Mouse (Mus musculus) cerebellum, postnatal 10 days (tissue): ENCODE measurements at regions not wholly inside any gene's neighbourhood (a gene's known extent, or its start where the extent isn't known, plus 50 kb on each side); places are given as distances from the start of the nearest gene placed in this dataset.

Source experiments
- DNase-seq, 2 experiments: peaks; one replicate each; pipeline ENCODE4 v3.0.0; 2021; ENCODE audit warnings: mixed read lengths in 2 of 2

DNA sequence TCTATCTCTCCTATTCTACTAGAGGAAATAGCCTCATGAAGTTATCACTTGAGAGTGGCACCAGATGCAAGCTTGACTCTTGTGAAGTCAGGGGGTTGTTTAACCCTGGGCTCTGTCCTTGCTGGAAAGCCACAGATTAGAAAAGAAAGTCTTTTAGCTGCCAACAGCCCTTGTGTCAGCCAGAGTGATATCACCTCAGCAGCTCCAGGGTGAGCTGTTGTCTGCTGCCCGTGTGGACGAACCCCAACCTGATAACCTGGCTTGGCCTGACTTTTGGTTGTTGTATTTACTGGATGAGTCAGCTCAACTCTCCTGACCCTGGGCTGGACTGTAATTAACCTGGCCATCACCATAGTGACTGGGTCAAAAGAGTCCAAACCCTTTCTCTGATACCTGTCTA, 88.6 kb upstream of the Serbp1 start:
- DNase-seq, result no peak

DNA sequence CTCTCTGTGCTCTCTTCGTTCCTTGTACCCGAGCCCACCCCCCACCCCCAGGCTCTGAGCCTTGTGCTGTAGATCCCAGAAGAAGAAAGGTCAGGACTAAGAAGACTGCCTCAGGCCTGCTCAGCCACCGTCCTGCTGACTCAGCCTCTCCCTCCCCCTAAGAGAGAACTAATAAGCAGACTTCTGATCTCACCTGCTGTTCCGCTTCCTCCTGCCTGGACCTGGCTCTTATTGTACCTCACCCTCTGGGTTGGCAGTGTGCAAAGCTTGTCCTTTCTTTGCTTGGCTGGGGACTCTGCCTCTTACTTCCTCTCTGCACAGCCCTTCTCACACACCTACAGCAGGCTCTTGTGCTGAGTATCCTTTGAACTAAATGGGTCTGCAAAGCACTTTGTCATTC, 91.3 kb upstream of the Serbp1 start:
- no peak for DNase-seq

GRCm38 (mm10) chr6:67145969-67146368, 92.0 kb upstream of the Serbp1 start:
- peak in 1 of 2 experiments; percentile 36 for DNase-seq

DNA sequence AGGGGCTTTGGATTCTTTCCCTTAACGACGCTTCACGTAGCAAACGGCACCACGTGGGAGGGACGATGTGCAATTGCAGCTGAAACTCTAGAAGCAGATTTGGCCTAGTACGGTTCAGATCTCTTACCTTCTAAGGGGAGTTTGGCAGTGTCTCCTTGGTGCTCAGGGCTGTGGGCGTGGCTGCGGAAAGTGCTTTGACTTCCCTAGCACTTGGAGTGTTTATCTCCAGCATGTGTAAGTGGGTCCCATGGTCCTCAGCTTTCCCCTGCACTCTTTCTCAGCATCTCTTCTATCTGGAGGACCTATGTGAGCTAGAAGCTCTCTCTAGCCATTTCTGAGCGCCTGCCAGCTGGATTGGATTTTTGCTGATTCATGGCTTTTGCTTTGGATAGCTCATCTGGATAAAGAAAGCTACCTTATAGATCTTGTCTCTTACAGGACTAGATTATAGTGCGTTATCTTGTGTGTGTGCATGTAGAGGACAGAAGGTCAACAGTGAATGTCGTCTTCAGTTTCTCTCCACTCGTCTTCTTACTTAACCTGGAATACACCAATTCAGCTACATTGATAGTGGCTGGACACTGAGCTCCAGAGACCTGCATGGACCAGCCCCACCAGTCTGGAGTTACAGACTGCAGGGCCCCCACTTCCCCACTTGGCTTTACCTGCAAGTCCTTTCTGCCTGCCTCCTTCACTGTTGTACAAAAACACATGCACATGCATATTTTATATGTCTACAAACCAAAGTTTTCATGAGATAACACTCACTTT, 92.8 kb upstream of the Serbp1 start:
- DNase-seq, result no peak

GRCm38 (mm10) chr6:67142179-67142578, 95.8 kb upstream of the Serbp1 start:
- peak; percentile 82 to 85 for DNase-seq

DNA sequence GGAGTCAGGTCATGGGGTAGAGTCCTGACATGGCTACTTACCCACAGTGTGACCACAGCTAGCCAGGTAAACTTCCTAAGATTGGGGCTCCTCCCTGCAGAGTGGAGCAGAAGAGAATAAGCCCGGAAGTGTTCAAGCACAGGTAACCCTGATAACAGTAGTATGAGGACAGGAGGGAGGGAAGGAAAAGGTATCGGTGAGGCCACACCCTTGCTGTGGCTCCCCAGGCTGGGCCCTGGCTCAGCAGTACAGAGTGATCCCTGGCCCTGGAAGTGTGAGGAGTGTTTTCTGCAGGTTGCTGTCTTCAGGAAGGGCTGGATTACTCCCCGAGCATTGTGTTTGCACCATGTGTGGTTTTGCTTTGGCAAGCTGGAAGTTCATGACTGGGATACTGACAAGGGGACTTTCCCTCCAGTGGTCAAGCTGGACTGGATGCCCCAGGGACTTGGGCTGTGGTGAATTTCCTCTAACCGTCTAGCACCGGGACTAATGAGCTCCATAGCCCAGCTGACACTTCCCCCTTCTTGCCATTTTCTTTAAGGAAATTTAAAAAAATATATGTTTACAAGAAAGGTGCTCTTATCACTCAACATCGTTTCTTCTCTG, 97.2 kb upstream of the Serbp1 start:
- DNase-seq, result no peak

- no peak for DNase-seq
Observed at GRCm38 (mm10) chr6:67139012-67139375, 99.0 kb upstream of the Serbp1 start.

GRCm38 (mm10) chr6:67138302-67139011, 99.5 kb upstream of the Serbp1 start:
- DNase-seq, result peak; percentile 66

- peak; percentile 47 to 59 for DNase-seq
Observed at GRCm38 (mm10) chr6:67137482-67137881, 100.2 kb upstream of the Gadd45a start.

DNA sequence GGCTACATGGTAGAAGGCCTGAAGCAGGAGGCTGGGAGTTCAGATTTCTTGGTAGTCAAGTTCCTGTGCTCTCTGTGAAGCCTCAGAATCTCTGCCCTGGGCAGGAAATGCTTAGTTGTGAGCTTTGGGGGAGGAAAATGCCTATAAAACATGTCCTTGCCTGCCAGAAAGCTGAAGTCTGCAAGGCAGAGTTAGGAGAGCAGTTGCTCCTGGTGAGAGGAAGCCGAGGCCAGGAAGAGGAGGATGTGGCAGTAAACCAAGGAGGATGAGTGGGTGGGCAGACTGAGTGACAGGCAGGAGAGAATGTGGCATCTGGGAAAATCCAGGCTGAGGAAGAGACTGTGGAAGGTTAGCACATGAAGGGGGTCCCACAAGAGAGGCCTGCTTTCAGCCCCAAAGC, 97.7 kb upstream of the Gadd45a start:
- DNase-seq, result peak; percentile 36 to 46

GRCm38 (mm10) chr6:67130540-67131301, 93.5 kb upstream of the Gadd45a start:
- DNase-seq, result peak; percentile 49 to 52

GRCm38 (mm10) chr6:67129626-67130025, 92.4 kb upstream of the Gadd45a start:
- peak; percentile 66 to 76 for DNase-seq

DNA sequence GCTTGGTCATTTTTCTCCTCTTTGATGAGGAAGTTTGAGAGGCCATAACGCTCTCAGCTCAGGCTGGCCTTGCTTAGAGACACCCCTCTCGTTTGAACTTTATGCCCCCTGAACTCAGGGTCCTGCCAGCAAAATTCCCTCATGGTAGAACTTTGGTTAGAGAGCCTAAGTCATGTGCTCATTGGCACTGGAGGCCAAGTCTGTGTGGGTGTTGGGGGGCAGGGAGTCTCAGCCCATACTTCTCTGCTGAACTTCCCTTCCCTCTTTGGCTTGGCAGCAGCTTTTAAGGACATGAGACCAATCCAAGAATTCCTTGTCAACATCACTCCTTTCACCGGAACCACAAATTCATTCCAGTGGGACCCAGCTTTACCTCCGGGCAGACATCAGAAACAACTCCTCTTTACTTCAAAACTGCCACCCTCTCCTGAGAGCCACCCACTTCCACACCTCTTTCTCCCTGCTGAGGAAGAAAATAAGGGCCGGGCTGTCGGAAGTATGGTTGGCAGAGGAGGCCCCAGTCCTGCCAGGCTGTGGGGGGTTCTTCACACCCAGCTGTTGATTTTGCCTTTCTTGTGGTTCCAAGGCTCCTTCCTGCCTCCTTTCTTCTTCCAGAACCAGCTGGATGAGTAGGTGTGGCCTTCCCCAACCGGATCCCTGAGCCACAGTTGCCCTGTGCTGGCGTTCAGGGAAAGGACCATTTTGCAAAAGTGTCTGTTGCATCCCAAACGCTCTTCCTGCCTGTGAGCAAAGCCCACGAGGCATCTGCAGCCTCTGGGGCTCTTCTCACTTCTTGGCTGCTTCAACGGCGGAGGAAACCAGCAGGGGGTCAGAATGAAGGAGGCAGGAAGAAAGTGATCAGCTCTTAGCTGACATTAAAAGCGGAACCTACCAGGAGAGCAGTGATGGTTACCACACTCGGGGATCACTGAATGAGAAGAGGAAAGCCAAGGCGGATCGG, 91.5 kb upstream of the Gadd45a start:
- DNase-seq, result peak in 1 of 2 experiments; percentile 43

DNA sequence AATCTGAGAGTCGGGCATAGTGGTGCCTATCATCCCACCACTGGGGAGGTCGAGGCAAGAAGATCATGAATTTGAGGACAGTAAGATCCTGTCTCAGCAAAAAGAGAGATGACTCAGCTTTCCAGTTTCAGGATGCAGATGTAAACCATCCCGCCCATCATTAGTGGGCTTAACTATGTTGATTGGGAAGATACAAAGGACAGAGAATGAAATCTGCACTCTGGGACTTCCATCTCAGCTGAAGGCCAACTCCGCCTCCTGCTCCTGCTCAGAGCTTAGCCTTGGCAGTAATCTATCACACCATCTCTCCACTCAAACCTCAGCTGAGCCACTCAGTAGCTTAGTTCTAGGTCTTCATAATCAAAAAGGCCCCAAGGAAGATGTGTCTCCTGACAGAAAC, 90.5 kb upstream of the Gadd45a start:
- no peak for DNase-seq

DNA sequence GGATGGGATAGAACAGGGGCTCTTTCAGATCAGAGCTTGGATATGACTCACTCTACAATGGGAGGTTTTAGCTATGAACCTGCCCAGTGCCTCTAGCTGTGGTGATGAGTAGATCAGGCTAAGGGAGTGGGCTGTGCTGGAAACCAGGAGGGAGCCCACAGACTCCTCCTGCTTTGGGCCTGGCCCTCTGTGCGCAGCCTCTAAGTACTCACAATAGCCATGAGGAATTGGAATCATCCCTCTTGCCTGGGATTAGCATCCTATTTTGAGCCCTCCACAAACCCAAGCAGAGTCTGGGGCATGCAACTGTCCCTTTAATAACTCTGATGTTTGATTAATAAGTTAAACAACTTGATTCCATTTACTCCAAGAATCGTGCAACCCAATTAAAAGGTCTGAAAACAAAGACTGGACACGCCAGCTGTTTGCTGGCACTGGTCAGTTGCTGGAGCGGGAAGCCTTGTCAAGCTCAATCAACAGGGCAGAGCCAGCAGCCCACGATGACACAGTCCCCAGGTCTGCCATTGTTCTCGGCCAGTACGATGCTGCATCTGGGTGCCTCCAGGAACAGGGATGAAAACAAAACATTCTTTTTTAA, 88.6 kb upstream of the Gadd45a start:
- DNase-seq, result no peak

DNA sequence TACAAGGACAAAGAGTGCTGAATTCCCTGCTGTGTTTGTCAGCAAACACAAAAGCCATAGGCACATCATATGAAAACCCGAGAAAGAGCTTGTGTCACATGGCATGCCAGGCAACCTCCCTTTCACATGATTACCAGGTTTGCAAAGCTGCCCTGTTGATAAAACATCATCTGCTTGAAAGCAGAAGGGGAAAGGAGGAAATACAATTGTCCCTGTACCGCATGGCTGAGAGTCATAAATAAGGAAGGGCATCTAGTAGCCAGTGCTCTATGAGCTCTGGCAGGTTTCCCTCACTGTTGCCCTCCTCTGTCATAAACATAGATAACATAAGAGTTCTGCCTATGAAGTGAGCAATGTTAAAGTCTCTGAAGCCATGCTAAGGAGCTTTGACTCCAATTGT, 86.8 kb upstream of the Gadd45a start:
- no peak for DNase-seq

GRCm38 (mm10) chr6:67123071-67123470, 85.8 kb upstream of the Gadd45a start:
- no peak for DNase-seq

GRCm38 (mm10) chr6:67116306-67116705, 79.0 kb upstream of the Gadd45a start:
- no peak for DNase-seq

- DNase-seq, result peak; percentile 19 to 56
Observed at GRCm38 (mm10) chr6:67115505-67116303, 78.4 kb upstream of the Gadd45a start.

DNA sequence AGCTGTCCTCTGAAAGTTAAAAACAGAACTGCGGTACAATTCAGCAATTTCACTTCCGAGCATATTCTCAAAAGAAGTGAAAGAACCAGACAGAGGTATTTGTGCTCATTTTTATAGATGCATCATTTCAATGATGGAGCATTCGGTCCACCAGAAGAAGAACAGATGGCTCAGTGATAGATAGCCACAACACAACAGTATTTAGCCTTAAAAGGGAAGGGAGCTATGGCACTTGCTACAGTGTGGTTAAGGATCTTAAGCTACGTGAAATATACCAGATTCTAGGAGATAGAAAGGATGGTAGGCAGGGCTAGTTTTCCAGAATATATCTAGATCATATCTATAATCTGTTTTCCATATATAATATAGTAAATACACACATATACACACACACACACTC, 77.5 kb upstream of the Gadd45a start:
- no peak for DNase-seq
